Mouse (Mus musculus): ENCODE data around the gene Atrnl1.

DNA sequence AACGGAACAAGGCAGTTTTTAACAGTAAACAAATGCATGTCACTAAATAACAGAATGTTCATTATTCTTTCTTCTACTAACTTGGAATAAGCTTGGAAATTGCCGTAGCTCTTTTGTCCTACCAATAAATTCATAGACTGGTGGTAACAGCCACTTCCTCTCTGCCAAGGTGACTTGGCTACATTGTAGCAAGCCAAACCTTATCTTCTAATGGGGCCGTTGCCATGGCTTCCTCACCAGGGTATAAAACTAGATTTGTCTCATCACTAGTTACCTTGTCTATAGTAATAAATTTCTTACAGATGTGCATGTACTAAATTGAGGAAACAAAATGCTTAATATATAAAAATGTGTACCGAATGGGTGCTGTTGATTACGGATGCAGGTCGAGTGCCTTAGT lies 298.6 kb downstream of the Atrnl1 start:
- TF ChIP-seq CTCF (IDR thresholded peaks at IDR 0.05; ENCODE audit: control insufficient read depth, insufficient read depth, low read length) (no peak), POLR2A (IDR thresholded peaks at IDR 0.05; ENCODE audit: borderline replicate concordance, control insufficient read depth, low read depth, low read length) (no peak)

All from bone marrow, adult 2 months (tissue).